Mouse (Mus musculus) neural tube, embryonic 11.5 days (tissue): ENCODE measurements at regions not wholly inside any gene's neighbourhood (a gene's known extent, or its start where the extent isn't known, plus 50 kb on each side); places are given as distances from the start of the nearest gene placed in this dataset.
A peak's percentile ranks its signal among the peaks of the same experiment; 100 is the strongest.

Source experiments
- ATAC-seq: fragments of 200-750 bp; cut with Nextera tagmentation; 2 replicates; pipeline ENCODE4 v1.8.0; 2017; ENCODE audit warnings: moderate number of reproducible peaks, mild to moderate bottlenecking, moderate TSS enrichment, moderate library complexity; ENCODE audit not compliant: insufficient read depth, low FRiP score, low TSS enrichment
- DNase-seq: peaks from one replicate; pipeline ENCODE4 v3.0.0-alpha.2; 2015; ENCODE audit warnings: low spot score
- H3K27ac ChIP-seq: fragments of 300-500 bp; sonication (generic); 2 replicates; pipeline ENCODE4 v1.5.1; 2014; ENCODE audit warnings: low read depth, mild to moderate bottlenecking, low read length
- H3K27me3 ChIP-seq: fragments of 300-500 bp; sonication (generic); 2 replicates; pipeline ENCODE4 v1.6.1; 2014; ENCODE audit warnings: mild to moderate bottlenecking, low read length, mixed read lengths; ENCODE audit not compliant: control insufficient read depth, insufficient read depth
- H3K36me3 ChIP-seq: fragments of 300-500 bp; sonication (generic); 2 replicates; pipeline ENCODE4 v1.6.1; 2014; ENCODE audit warnings: mild to moderate bottlenecking, low read length, moderate library complexity, mixed read lengths; ENCODE audit not compliant: control insufficient read depth, insufficient read depth
- H3K4me1 ChIP-seq: fragments of 300-500 bp; sonication (generic); 2 replicates; pipeline ENCODE4 v1.6.1; 2014; ENCODE audit warnings: low read length, mixed read lengths; ENCODE audit not compliant: control insufficient read depth, insufficient read depth
- H3K4me2 ChIP-seq: fragments of 300-500 bp; sonication (generic); 2 replicates; pipeline ENCODE4 v1.6.1; 2014; ENCODE audit warnings: low read depth, mild to moderate bottlenecking, moderate library complexity
- H3K4me3 ChIP-seq: fragments of 300-500 bp; sonication (generic); 2 replicates; pipeline ENCODE4 v1.5.1; 2014; ENCODE audit warnings: low read depth, low read length
- H3K9ac ChIP-seq: fragments of 300-500 bp; sonication (generic); 2 replicates; pipeline ENCODE4 v1.6.1; 2014; ENCODE audit warnings: mild to moderate bottlenecking, low read length
- H3K9me3 ChIP-seq: fragments of 300-500 bp; sonication (generic); 2 replicates; pipeline ENCODE4 v1.6.1; 2016; ENCODE audit warnings: low read length; ENCODE audit not compliant: control insufficient read depth
- WGBS: fragments of 180-500 bp; shearing (Covaris S2); extraction: QIAGEN DNeasy Blood & Tissue Kit; methylation state at CpG from one replicate; pipeline ENCODE4 v1.1.7; 2014; 5-methylcytosine and 5-hydroxymethylcytosine counted together

DNA sequence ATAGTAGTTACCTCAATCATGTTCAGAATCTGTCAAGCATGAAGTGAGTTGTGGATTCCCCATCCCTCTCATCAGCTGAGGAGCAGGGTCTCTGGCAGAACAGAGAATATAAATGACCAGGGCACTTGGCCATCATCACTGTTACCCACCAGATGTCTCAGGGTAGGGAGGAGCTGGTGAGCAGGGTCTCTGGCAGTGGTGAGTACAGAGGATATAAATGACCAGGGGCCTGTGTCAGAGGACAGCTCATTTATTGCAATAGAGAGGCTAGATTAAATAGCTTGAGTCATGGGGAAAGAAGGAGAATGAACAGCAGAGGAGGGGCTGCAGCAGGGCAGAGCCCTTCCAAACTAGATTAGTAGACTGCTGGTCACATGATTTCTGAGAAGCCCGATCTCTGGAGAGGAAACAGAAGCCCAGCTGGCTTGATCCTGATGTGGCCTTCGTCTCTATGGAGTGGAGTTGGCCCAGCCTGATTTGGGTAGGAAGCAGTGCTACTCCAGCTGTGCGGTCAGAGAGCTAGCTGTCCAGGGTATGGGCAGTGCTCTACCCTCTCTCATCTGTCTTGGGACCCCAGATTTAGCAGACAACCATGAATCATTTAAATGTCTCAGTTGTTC is 766.3 kb downstream of the Dach1 start:
- Histone ChIP-seq H3K9ac (no peak overlapping the region), H3K4me2 (no peak overlapping the region), H3K9me3 (no peaks in the 10 kb centered on the region), H3K27me3 (no peaks in the 10 kb centered on the region), H3K4me3 (no peak overlapping the region), H3K4me1 (no peaks in the 10 kb centered on the region), H3K36me3 (no peaks in the 10 kb centered on the region), H3K27ac (no peak overlapping the region)
- ATAC-seq (0 out of 2 replicates have a peak, but pooled peaks have one; percentile 13), DNase-seq (peak; percentile 19)
- 65% methylated on average over 3 of the region's 3 CpGs for WGBS

DNA sequence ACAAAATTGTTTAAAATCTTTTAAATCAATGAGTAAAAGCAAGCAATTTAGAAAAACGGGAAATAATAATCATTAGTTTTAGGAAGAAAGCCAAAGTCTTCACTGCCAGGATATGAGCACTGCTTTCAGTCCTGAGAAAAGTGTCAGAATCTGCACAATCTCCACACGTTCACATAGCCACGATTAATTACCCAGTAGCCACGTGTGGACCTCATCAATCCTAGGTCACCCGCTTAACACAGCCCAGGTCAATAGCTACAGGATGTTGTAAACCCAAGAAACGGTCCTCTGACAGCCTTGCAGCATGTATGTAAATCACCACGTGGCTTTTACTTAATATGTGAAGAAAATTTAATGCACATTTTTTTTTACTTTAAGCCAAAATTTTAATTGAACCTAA is 773.2 kb downstream of the Dach1 start:
- no peak overlapping the region for H3K4me3 ChIP-seq
- no peak for DNase-seq
- ATAC-seq, result peak; percentile 69

DNA sequence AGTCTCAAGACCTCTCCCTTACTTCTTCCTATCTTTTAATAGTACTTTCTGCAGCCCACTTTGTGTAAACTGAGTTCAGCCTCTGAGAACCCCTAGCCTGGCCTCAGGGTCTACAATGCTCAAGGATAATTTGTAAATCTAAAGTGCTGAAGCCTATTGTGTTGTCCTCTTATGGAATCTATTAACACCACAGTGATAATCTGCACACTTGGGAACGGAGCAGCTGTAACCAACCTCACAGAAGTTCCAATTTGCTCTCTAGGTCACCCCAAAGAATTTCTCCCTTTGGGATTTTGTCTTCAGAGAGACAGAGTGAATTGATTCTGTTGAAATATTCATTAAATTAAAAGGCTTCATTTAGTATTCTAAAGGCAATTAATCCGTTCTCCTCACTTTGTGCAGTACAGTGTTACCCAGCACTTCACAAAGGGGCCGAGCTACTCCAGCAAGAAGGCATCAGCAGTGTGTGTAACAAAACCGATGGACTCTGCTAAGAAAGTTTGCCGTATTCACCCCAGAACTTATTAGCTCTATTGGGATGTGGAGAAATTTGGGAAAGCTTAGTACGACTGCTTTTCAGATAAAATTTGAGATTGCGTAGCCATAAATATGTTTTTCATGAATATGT is 773.7 kb downstream of the Dach1 start:
- H3K27me3 ChIP-seq, result no peaks in the 10 kb centered on the region
- ATAC-seq, result peak; percentile 76
- H3K27ac ChIP-seq, result no peak overlapping the region
- DNase-seq, result peak; percentile 13
- H3K9ac ChIP-seq, result no peak overlapping the region
- no peaks in the 10 kb centered on the region for H3K9me3 ChIP-seq
- H3K4me2 ChIP-seq, result no peak overlapping the region
- 64% methylated on average over 7 of the region's 7 CpGs for WGBS
- no peaks in the 10 kb centered on the region for H3K4me1 ChIP-seq
- no peaks in the 10 kb centered on the region for H3K36me3 ChIP-seq
- no peak overlapping the region for H3K4me3 ChIP-seq

More for the DNA sequence above, 773.2 kb downstream of the Dach1 start:
- Histone ChIP-seq H3K27me3 (no peaks in the 10 kb centered on the region), H3K4me2 (no peak overlapping the region), H3K9ac (no peak overlapping the region), H3K36me3 (no peaks in the 10 kb centered on the region), H3K27ac (no peak overlapping the region), H3K9me3 (no peaks in the 10 kb centered on the region), H3K4me1 (no peaks in the 10 kb centered on the region)
- 41% methylated on average over 7 of the region's 7 CpGs for WGBS

DNA sequence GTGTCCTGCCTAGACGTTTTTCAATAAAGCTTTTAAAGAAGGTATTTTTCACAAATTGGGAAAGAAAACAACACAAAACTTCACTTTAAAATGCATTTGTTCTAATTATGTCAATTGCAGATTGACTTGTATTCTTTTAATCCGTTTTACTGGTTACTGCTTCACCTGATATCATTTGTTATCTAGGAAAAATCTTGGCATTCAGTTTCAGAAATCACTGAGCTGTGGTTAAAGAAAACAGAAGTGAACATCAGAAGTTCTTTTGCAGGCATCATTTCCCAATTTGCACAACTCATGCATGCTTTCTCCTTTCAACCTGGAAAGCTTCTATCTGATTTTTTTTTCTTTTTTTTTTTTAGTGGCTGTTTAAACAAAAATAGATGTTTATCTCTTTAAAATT is 780.6 kb downstream of the Dach1 start:
- ATAC-seq (no peak), DNase-seq (no peak)
- Histone ChIP-seq H3K4me1 (no peaks in the 10 kb centered on the region), H3K27me3 (no peaks in the 10 kb centered on the region), H3K9me3 (no peaks in the 10 kb centered on the region), H3K4me2 (no peak overlapping the region), H3K9ac (no peak overlapping the region), H3K36me3 (no peaks in the 10 kb centered on the region), H3K27ac (no peak overlapping the region), H3K4me3 (no peak overlapping the region)
- 79% methylated on average over 2 of the region's 2 CpGs for WGBS

DNA sequence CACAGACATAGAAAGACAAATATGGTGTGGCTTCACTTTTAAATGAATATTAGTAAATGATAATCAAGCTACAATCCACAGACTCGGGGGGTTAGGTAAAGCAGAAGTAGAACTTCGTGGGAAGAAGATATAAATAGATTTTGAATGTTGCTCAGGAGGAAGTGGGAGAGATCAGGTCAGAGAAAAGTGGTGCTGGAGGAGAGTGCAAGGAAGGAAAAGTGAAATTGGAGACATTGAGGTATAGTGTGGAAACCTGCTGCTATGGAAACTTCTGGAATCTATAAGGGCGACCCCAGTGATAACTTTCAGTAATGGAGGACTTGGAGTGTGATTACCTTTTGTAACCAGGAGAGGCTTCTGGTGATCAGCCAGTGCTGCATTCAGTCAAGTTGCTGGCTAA is 789.4 kb downstream of the Dach1 start:
- H3K4me2 ChIP-seq, result no peak overlapping the region
- H3K27me3 ChIP-seq, result no peaks in the 10 kb centered on the region
- H3K4me3 ChIP-seq, result no peak overlapping the region
- H3K27ac ChIP-seq, result no peak overlapping the region
- H3K9ac ChIP-seq, result no peak overlapping the region
- WGBS, result 84% methylated on average over 3 of the region's 3 CpGs
- no peaks in the 10 kb centered on the region for H3K4me1 ChIP-seq
- no peak for DNase-seq
- ATAC-seq, result no peak
- no peaks in the 10 kb centered on the region for H3K36me3 ChIP-seq
- no peaks in the 10 kb centered on the region for H3K9me3 ChIP-seq

DNA sequence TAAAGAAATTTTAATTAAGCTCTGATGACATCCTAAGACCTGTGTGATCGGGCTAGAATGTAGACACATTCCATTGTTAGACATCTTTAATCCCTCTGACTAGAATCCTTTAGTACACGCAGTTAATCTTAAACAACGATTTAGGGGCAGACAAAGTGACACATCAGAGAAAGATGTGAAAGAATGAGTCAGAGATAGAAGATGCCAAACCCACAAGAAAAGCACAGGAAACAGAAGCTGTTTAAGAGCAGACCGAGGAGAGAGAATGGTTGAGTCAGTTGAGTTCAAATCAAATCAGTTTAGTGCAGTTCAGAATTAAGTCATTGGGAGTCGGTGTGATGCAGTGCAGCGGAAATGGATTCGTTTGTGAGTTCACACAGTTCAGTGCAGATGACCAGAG is 812.6 kb downstream of the Dach1 start:
- H3K9me3 ChIP-seq, result no peaks in the 10 kb centered on the region
- H3K36me3 ChIP-seq, result no peaks in the 10 kb centered on the region
- WGBS, result 94% methylated on average over 7 of the region's 7 CpGs
- no peak for ATAC-seq
- no peak overlapping the region for H3K4me3 ChIP-seq
- no peak for DNase-seq
- no peaks in the 10 kb centered on the region for H3K4me1 ChIP-seq
- no peak overlapping the region for H3K4me2 ChIP-seq
- H3K27ac ChIP-seq, result no peak overlapping the region
- H3K9ac ChIP-seq, result no peak overlapping the region
- H3K27me3 ChIP-seq, result no peaks in the 10 kb centered on the region

DNA sequence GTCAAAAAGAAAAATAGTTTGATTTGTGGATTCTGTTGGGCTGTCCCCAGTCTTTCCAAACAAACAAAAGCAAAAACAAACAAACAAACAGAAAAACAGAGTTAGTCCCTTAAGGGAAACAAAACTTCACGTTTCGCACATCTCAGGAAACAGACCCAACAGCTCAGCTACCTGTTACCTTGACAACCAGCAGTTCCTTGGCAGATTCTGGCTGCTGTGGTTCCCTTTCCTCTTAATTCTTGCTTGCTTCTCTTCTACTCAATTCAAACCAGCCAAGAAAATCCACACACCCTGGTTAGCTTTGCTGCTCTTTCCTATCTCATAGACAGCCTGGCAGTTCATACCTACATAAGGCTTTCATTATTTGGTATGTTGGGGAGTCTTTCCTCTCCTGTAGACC is 821.6 kb downstream of the Dach1 start:
- H3K4me2 ChIP-seq, result no peak overlapping the region
- 80% methylated on average over 2 of the region's 2 CpGs for whole genome bisulfite sequencing
- H3K4me3 ChIP-seq, result no peak overlapping the region
- H3K27ac ChIP-seq, result no peak overlapping the region
- ATAC-seq (no peak), DNase-seq (no peak)
- H3K4me1 ChIP-seq, result no peaks in the 10 kb centered on the region
- no peaks in the 10 kb centered on the region for H3K27me3 ChIP-seq
- H3K9ac ChIP-seq, result no peak overlapping the region
- H3K9me3 ChIP-seq, result no peaks in the 10 kb centered on the region
- H3K36me3 ChIP-seq, result no peaks in the 10 kb centered on the region

DNA sequence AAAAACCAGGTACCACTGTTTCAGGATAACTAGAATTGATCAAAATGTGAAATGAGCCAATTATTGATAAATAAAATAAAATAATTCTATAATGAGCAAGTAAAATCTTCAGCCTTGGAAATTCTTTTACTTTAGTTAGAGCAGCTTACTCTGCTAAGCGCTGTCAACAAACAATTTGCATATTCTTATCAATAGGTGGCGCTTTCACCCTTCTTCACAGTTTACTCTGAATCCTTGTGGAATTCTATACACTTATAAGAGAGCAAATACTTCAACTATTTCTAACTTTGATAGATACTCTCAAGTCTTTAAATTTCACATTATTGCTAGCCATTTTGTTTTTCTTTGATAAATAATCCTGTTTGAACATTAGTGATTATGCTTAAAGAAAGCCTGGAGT is 812.5 kb upstream of the Klhl1 start:
- no peaks in the 10 kb centered on the region for H3K4me1 ChIP-seq
- H3K9me3 ChIP-seq, result no peaks in the 10 kb centered on the region
- H3K36me3 ChIP-seq, result no peaks in the 10 kb centered on the region
- no peak for DNase-seq
- H3K4me3 ChIP-seq, result no peak overlapping the region
- H3K27me3 ChIP-seq, result no peaks in the 10 kb centered on the region
- H3K4me2 ChIP-seq, result no peak overlapping the region
- no peak overlapping the region for H3K27ac ChIP-seq
- H3K9ac ChIP-seq, result no peak overlapping the region
- WGBS, result 5% methylated on average over 2 of the region's 2 CpGs
- 0 out of 2 replicates have a peak, but pooled peaks have one; percentile 49 for ATAC-seq

DNA sequence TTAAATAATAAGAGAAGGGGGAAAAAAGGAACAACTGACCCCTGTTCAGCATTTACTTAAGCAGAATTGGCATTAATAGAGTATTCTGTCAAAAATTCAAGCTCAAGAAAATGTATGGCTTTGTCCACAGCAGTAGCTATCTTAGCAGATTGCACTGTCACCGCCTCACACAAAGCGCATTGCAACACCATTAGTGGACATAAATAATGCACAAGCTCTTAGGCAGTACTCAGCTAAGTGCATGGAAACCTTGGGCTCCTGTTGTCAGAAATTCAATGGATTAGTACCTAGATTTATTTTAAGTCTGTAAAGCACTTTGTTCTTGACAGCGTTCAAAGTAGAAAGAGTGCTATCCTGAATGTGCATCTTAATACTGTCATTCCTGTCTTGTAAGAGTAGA is 811.1 kb upstream of the Klhl1 start:
- no peak overlapping the region for H3K4me3 ChIP-seq
- H3K9me3 ChIP-seq, result no peaks in the 10 kb centered on the region
- DNase-seq (no peak), ATAC-seq (0 out of 2 replicates have a peak, but pooled peaks have one; percentile 62)
- no peaks in the 10 kb centered on the region for H3K36me3 ChIP-seq
- H3K4me2 ChIP-seq, result no peak overlapping the region
- H3K27ac ChIP-seq, result no peak overlapping the region
- 55% methylated on average over 3 of the region's 3 CpGs for WGBS
- no peaks in the 10 kb centered on the region for H3K4me1 ChIP-seq
- H3K9ac ChIP-seq, result no peak overlapping the region
- no peaks in the 10 kb centered on the region for H3K27me3 ChIP-seq
